26 mouse cellular contexts compared by ENCODE assay signal in genomic region chr15:102590567-102590966, GRCm38 (mm10). TPM values are rescaled to one million over a fixed set of nuclear protein-coding genes. Genes with fewer than 3 reads are reported as not detected.
DNase-seq lines count a peak whose midpoint lies in the region; ATAC-seq lines count a peak whose summit lies in the region.
"Had no signal": no experiment of that assay in that cellular context is flagged by ENCODE, and none has a peak within 500 bp of the region (broad histone marks: within the 10 kb centered on the region; RNA-seq: fewer than 3 reads in every experiment).

No protein-coding gene starts in this region.

- peaks cover 30% of the 10 kb centered on the region for H3K4me1 ChIP-seq in heart, embryonic 13.5 days
- peaks cover 26% of the 10 kb centered on the region for H3K4me1 ChIP-seq in kidney, embryonic 16.5 days (ENCODE audit: insufficient read depth, low read length)
- peaks cover 3% of the 10 kb centered on the region; the same call in 1 of the 2 replicates for H3K4me1 ChIP-seq in midbrain, embryonic 11.5 days (ENCODE audit: control insufficient read depth, insufficient read depth, low read length)
- H3K4me1 ChIP-seq in midbrain, embryonic 10.5 days: peaks cover 1% of the 10 kb centered on the region; the same call in 1 of the 2 replicates

- DNase-seq in heart, postnatal 25 days (ENCODE audit: low spot score): no peak
- no peak for DNase-seq in kidney, adult 8-10 months
- peak; percentile 78 for DNase-seq in midbrain, embryonic 11.5 days (ENCODE audit: low spot score, missing footprints)
- DNase-seq in midbrain, embryonic 10.5 days (ENCODE audit: low spot score): no peak
- DNase-seq: adrenal gland, postnatal 10 days; cerebellum, adult 9-11 months; gastrocnemius, postnatal 10 days; kidney, postnatal 4 days; layer of hippocampus, adult 9-11 months; left cerebral cortex, postnatal 4 days; lung, adult 18-20 months; midbrain, embryonic 14.5 days; right cerebral cortex, adult 18-20 months had no signal

- peak overlapping the region; percentile 26; the same call in 1 of the 2 replicates for H3K27ac ChIP-seq in heart, embryonic 13.5 days (replicated peaks)
- peak overlapping the region; percentile 75; the same call in 1 of the 2 replicates for H3K27ac ChIP-seq in kidney, embryonic 16.5 days (ENCODE audit: low read length)
- no peak overlapping the region for H3K27ac ChIP-seq in midbrain, embryonic 11.5 days (ENCODE audit: low read depth, low read length)
- no peak overlapping the region for H3K27ac ChIP-seq in midbrain, embryonic 10.5 days (replicated peaks)
- H3K27ac ChIP-seq: hindbrain, embryonic 14.5 days; left cerebral cortex, adult 2 months; neural tube, embryonic 13.5 days had no signal

- no peak overlapping the region for H3K4me2 ChIP-seq in heart, embryonic 13.5 days
- no peak overlapping the region for H3K4me2 ChIP-seq in kidney, embryonic 16.5 days (replicated peaks; ENCODE audit: low read depth, low read length)
- no peak overlapping the region for H3K4me2 ChIP-seq in midbrain, embryonic 11.5 days
- H3K4me2 ChIP-seq: embryonic facial prominence, embryonic 15.5 days; hindbrain, embryonic 14.5 days; liver, embryonic 11.5 days; neural tube, embryonic 13.5 days had no signal

- ATAC-seq in heart, embryonic 13.5 days (ENCODE audit: extremely low read depth, insufficient number of reproducible peaks, low FRiP score, low TSS enrichment): no peak
- no peak for ATAC-seq in kidney, embryonic 16.5 days (ENCODE audit: low FRiP score, low TSS enrichment)
- ATAC-seq in midbrain, embryonic 11.5 days (ENCODE audit: low FRiP score): no peak
- no peak for ATAC-seq in frontal cortex, adult (ENCODE audit: low TSS enrichment)
- ATAC-seq: Patski had no signal

- intact Hi-C loops in heart, postnatal 25 days (cut with DNase I): loop anchor here (5.0 kb wide), 1 partner anchor 77 kb away; no protein-coding TSS in a partner anchor

- WGBS in heart, embryonic 13.5 days: 71% methylated on average over 1 of the region's 1 CpGs
- 71% methylated on average over 1 of the region's 1 CpGs for WGBS in kidney, embryonic 16.5 days
- 90% methylated on average over 1 of the region's 1 CpGs for WGBS in midbrain, embryonic 11.5 days
- 98% methylated on average over 1 of the region's 1 CpGs for WGBS in midbrain, embryonic 10.5 days

- no peak overlapping the region for H3K4me3 ChIP-seq in heart, embryonic 13.5 days
- no peak overlapping the region for H3K4me3 ChIP-seq in kidney, embryonic 16.5 days (ENCODE audit: low read length)
- H3K4me3 ChIP-seq in midbrain, embryonic 11.5 days (ENCODE audit: low read depth, low read length): no peak overlapping the region
- H3K4me3 ChIP-seq in midbrain, embryonic 10.5 days: no peak overlapping the region
- H3K4me3 ChIP-seq: embryonic facial prominence, embryonic 15.5 days; left cerebral cortex, adult 2 months; neural tube, embryonic 13.5 days had no signal

- no peak overlapping the region for H3K9ac ChIP-seq in heart, embryonic 13.5 days
- no peak overlapping the region for H3K9ac ChIP-seq in kidney, embryonic 16.5 days (replicated peaks; ENCODE audit: low read length)
- no peak overlapping the region for H3K9ac ChIP-seq in midbrain, embryonic 11.5 days (ENCODE audit: low read length)
- H3K9ac ChIP-seq: embryonic facial prominence, embryonic 15.5 days; hindbrain, embryonic 14.5 days; neural tube, embryonic 13.5 days had no signal

- H3K36me3 ChIP-seq in heart, embryonic 13.5 days: peaks cover 9% of the 10 kb centered on the region
- H3K36me3 ChIP-seq in kidney, embryonic 16.5 days (ENCODE audit: insufficient read depth, low read length): peaks cover 7% of the 10 kb centered on the region; the same call in 1 of the 2 replicates
- H3K36me3 ChIP-seq in midbrain, embryonic 11.5 days (ENCODE audit: control insufficient read depth, insufficient read depth, low read length): no peaks in the 10 kb centered on the region
- H3K36me3 ChIP-seq in midbrain, embryonic 10.5 days: peaks cover 6% of the 10 kb centered on the region; the same call in 1 of the 2 replicates
- H3K36me3 ChIP-seq: neural tube, embryonic 13.5 days had no signal

- H3K9me3 ChIP-seq in heart, embryonic 13.5 days: no peaks in the 10 kb centered on the region
- H3K9me3 ChIP-seq in kidney, embryonic 16.5 days (ENCODE audit: low read length): no peaks in the 10 kb centered on the region
- H3K9me3 ChIP-seq in midbrain, embryonic 11.5 days (ENCODE audit: control insufficient read depth, low read length): no peaks in the 10 kb centered on the region
- H3K9me3 ChIP-seq in midbrain, embryonic 10.5 days (replicated peaks): no peaks in the 10 kb centered on the region
- H3K9me3 ChIP-seq: embryonic facial prominence, embryonic 15.5 days; neural tube, embryonic 13.5 days had no signal

- no peaks in the 10 kb centered on the region for H3K27me3 ChIP-seq in heart, embryonic 13.5 days (replicated peaks)
- H3K27me3 ChIP-seq in kidney, embryonic 16.5 days (ENCODE audit: insufficient read depth, low read length): no peaks in the 10 kb centered on the region
- H3K27me3 ChIP-seq in midbrain, embryonic 11.5 days (ENCODE audit: control insufficient read depth, insufficient read depth, low read length): no peaks in the 10 kb centered on the region
- no peaks in the 10 kb centered on the region for H3K27me3 ChIP-seq in midbrain, embryonic 10.5 days (ENCODE audit: low read depth, poor library complexity, severe bottlenecking)
- H3K27me3 ChIP-seq: embryonic facial prominence, embryonic 15.5 days; neural tube, embryonic 13.5 days; Patski had no signal

RNA-seq across cellular contexts. Expression of gene Gm28047, which starts 34.3 kb away (rescaled TPM):
- 0.41 TPM in 1 of 2 replicates, not detected in the other for polyA plus RNA-seq in heart, embryonic 13.5 days (2015; fragmentation: Nextera tagmentation; extraction: Ambion mirVana)
- not detected for total RNA-seq in heart, postnatal 25 days (2021)
- polyA plus RNA-seq in kidney, embryonic 16.5 days (2015; fragmentation: Nextera tagmentation; extraction: Ambion mirVana): 0.36 TPM in 1 of 2 replicates, not detected in the other
- 0.08 TPM in 1 of 2 replicates, not detected in the other for polyA plus RNA-seq in midbrain, embryonic 11.5 days (2014; fragmentation: Nextera tagmentation; extraction: Ambion mirVana)
- polyA plus RNA-seq in midbrain, embryonic 10.5 days (2016; fragmentation: Nextera tagmentation; extraction: Ambion mirVana): not detected in 2 replicates
- total RNA-seq: megakaryocyte progenitor cell, adult 5-6 weeks had no signal
- polyA plus RNA-seq: brain, embryonic 14.5 days; embryonic facial prominence, embryonic 15.5 days; hindbrain, embryonic 14.5 days; intestine, embryonic 14.5 days; liver, embryonic 11.5 days; midbrain, embryonic 14.5 days; neural tube, embryonic 13.5 days; Patski; small intestine, adult 2 months had no signal

RNA-seq across cellular contexts. Expression of gene Atf7, which starts 34.7 kb away (rescaled TPM):
- 25.1 and 30.0 TPM in 2 replicates for polyA plus RNA-seq in heart, embryonic 13.5 days (2015; fragmentation: Nextera tagmentation; extraction: Ambion mirVana)
- 10 to 100 TPM; 45.9 to 56.2 TPM for total RNA-seq in heart, postnatal 25 days (2021)
- 30.9 and 39.2 TPM in 2 replicates for polyA plus RNA-seq in kidney, embryonic 16.5 days (2015; fragmentation: Nextera tagmentation; extraction: Ambion mirVana)
- 9.8 and 13.1 TPM in 2 replicates for polyA plus RNA-seq in midbrain, embryonic 11.5 days (2014; fragmentation: Nextera tagmentation; extraction: Ambion mirVana)
- 14.9 and 21.8 TPM in 2 replicates for polyA plus RNA-seq in midbrain, embryonic 10.5 days (2016; fragmentation: Nextera tagmentation; extraction: Ambion mirVana)

Comparison
In these comparisons a context has a peak if more than half of its experiments do, and no peak if none do; other contexts are left out.
1. H3K27ac ChIP-seq: peak in heart, embryonic 13.5 days (single experiment) and kidney, embryonic 16.5 days (single experiment); none in midbrain, embryonic 11.5 days (single experiment) and midbrain, embryonic 10.5 days (single experiment).